Mouse (Mus musculus) MEL (cell line): ENCODE measurements around the gene Micu1. TPM values are rescaled to one million over a fixed set of nuclear protein-coding genes. Genes with fewer than 3 reads are reported as not detected.

Source experiments
- DNase-seq: peaks from one replicate; pipeline ENCODE4 v3.0.0; 2011; ENCODE audit warnings: low read depth, low spot score
- H3K27ac ChIP-seq: 2 replicates; pipeline ENCODE4 v1.5.1; 2012; ENCODE audit warnings: low read depth, mild to moderate bottlenecking, control low read depth, low read length, moderate library complexity; ENCODE audit not compliant: control insufficient read depth
- H3K27me3 ChIP-seq, 2 experiments: fragments of 150-350 bp in 1 of 2; sonication (generic) in 1 of 2; 2 replicates each; pipeline ENCODE4 v1.6.1; 2012; ENCODE audit warnings: low read length in 2 of 2, mild to moderate bottlenecking in 2 of 2, improper control_type of control experiment in 1 of 2, moderate library complexity in 1 of 2; ENCODE audit not compliant: insufficient read depth in 2 of 2, control insufficient read depth in 1 of 2
- H3K36me3 ChIP-seq, 2 experiments: 2 replicates each; pipeline ENCODE4 v1.6.1; 2012 to 2014; ENCODE audit warnings: low read length in 2 of 2, improper control_type of control experiment in 1 of 2, inconsistent platforms in 1 of 2, mild to moderate bottlenecking in 1 of 2; ENCODE audit not compliant: insufficient read depth in 2 of 2, control insufficient read depth in 1 of 2
- H3K4me1 ChIP-seq, 2 experiments: fragments of 150-350 bp in 1 of 2; sonication (generic) in 1 of 2; 2 replicates each; pipeline ENCODE4 v1.6.1; 2012; ENCODE audit warnings: low read length in 2 of 2, improper control_type of control experiment in 1 of 2, mild to moderate bottlenecking in 1 of 2; ENCODE audit not compliant: insufficient read depth in 2 of 2, control insufficient read depth in 1 of 2
- H3K4me3 ChIP-seq, 2 experiments: fragments of 150-350 bp in 1 of 2; sonication (generic) in 1 of 2; 2 replicates each; pipeline ENCODE4 v1.5.1; 2012; ENCODE audit warnings: low read depth in 2 of 2, low read length in 2 of 2, mild to moderate bottlenecking in 2 of 2, moderate library complexity in 2 of 2, control low read depth in 1 of 2, improper control_type of control experiment in 1 of 2; ENCODE audit not compliant: control insufficient read depth in 1 of 2, insufficient read depth in 1 of 2
- H3K79me2 ChIP-seq: 2 replicates; pipeline ENCODE4 v1.6.1; 2012; ENCODE audit warnings: mild to moderate bottlenecking, low read length, moderate library complexity; ENCODE audit not compliant: control insufficient read depth, poor library complexity, insufficient read depth
- H3K9ac ChIP-seq: 2 replicates; pipeline ENCODE4 v1.6.1; 2012; ENCODE audit warnings: low read depth, mild to moderate bottlenecking, control low read depth, low read length, moderate library complexity; ENCODE audit not compliant: control insufficient read depth, poor library complexity, severe bottlenecking
- H3K9me3 ChIP-seq: fragments of 150-350 bp; sonication (generic); replicated peaks from 2 replicates; pipeline ENCODE4 v1.6.1; 2012; ENCODE audit warnings: mild to moderate bottlenecking, low read length, improper control_type of control experiment, moderate library complexity; ENCODE audit not compliant: insufficient read depth
- BHLHE40 ChIP-seq: IDR thresholded peaks from 2 replicates; pipeline ENCODE4 v1.6.1; 2012; ENCODE audit warnings: low read depth, mild to moderate bottlenecking, inconsistent platforms, low read length, improper control_type of control experiment, borderline replicate concordance
- CHD1 ChIP-seq: IDR thresholded peaks from 2 replicates; pipeline ENCODE4 v1.6.1; 2012; ENCODE audit warnings: low read depth, mild to moderate bottlenecking, inconsistent platforms, low read length, improper control_type of control experiment
- CTCF ChIP-seq, 3 experiments: IDR thresholded peaks in 2 of 3; conservative IDR thresholded peaks in 1 of 3; 2 replicates each; pipeline ENCODE4 v1.5.1; 2011 to 2012; ENCODE audit warnings: low read length in 3 of 3, low read depth in 2 of 3, mild to moderate bottlenecking in 2 of 3, improper control_type of control experiment in 1 of 3, inconsistent platforms in 1 of 3, mixed read lengths in 1 of 3, moderate library complexity in 1 of 3; ENCODE audit not compliant: control insufficient read depth in 1 of 3, insufficient read depth in 1 of 3, poor library complexity in 1 of 3, severe bottlenecking in 1 of 3
- ELF1 ChIP-seq: IDR thresholded peaks from 2 replicates; pipeline ENCODE4 v1.6.1; 2014; ENCODE audit warnings: low read depth, mild to moderate bottlenecking, inconsistent platforms, low read length, improper control_type of control experiment, moderate library complexity
- ETS1 ChIP-seq: IDR thresholded peaks from 2 replicates; pipeline ENCODE4 v1.6.1; 2012; ENCODE audit warnings: low read depth, mild to moderate bottlenecking, inconsistent platforms, low read length, improper control_type of control experiment, moderate library complexity
- GABPA ChIP-seq: IDR thresholded peaks from 2 replicates; pipeline ENCODE4 v1.6.1; 2012; ENCODE audit warnings: low read depth, mild to moderate bottlenecking, inconsistent platforms, low read length, improper control_type of control experiment, moderate library complexity
- GATA1 ChIP-seq: IDR thresholded peaks from 2 replicates; pipeline ENCODE4 v1.6.1; 2011; ENCODE audit warnings: low read depth, low read length, improper control_type of control experiment
- HCFC1 ChIP-seq: IDR thresholded peaks from 2 replicates; pipeline ENCODE4 v1.6.1; 2012; ENCODE audit warnings: low read depth, mild to moderate bottlenecking, inconsistent platforms, low read length, improper control_type of control experiment, moderate library complexity
- JUND ChIP-seq: IDR thresholded peaks from 2 replicates; pipeline ENCODE4 v1.6.1; 2011; ENCODE audit warnings: low read depth, mild to moderate bottlenecking, improper control_type of control experiment, low read length
- MAFK ChIP-seq: IDR thresholded peaks from 2 replicates; pipeline ENCODE4 v1.6.1; 2011; ENCODE audit warnings: low read depth, mild to moderate bottlenecking, low read length, improper control_type of control experiment, borderline replicate concordance
- MAX ChIP-seq: IDR thresholded peaks from 2 replicates; pipeline ENCODE4 v1.6.1; 2011; ENCODE audit warnings: low read length, improper control_type of control experiment
- MXI1 ChIP-seq: IDR thresholded peaks from 2 replicates; pipeline ENCODE4 v1.6.1; 2011; ENCODE audit warnings: mild to moderate bottlenecking, low read depth, low read length, improper control_type of control experiment
- MYC ChIP-seq: IDR thresholded peaks from 2 replicates; pipeline ENCODE4 v1.6.1; 2011; ENCODE audit warnings: low read depth, mild to moderate bottlenecking, low read length, improper control_type of control experiment, moderate library complexity
- POLR2A ChIP-seq, 2 experiments: IDR thresholded peaks; 2 replicates each; pipeline ENCODE4 v1.6.1; 2011 to 2012; ENCODE audit warnings: low read length in 2 of 2, mild to moderate bottlenecking in 2 of 2, control low read depth in 1 of 2, improper control_type of control experiment in 1 of 2, low read depth in 1 of 2, moderate library complexity in 1 of 2; ENCODE audit not compliant: control insufficient read depth in 1 of 2, insufficient read depth in 1 of 2, poor library complexity in 1 of 2
- RCOR1 ChIP-seq: IDR thresholded peaks from 2 replicates; pipeline ENCODE4 v1.6.1; 2012; ENCODE audit warnings: low read depth, mild to moderate bottlenecking, inconsistent platforms, low read length, improper control_type of control experiment
- SIN3A ChIP-seq: IDR thresholded peaks from 2 replicates; pipeline ENCODE4 v1.6.1; 2012; ENCODE audit warnings: low read length, improper control_type of control experiment, inconsistent platforms
- SMC3 ChIP-seq: IDR thresholded peaks from 2 replicates; pipeline ENCODE4 v1.6.1; 2011; ENCODE audit warnings: low read depth, low read length, improper control_type of control experiment
- TBP ChIP-seq: IDR thresholded peaks from 2 replicates; pipeline ENCODE4 v1.8.0; 2011; ENCODE audit warnings: low read depth, low read length, improper control_type of control experiment
- TCF12 ChIP-seq: IDR thresholded peaks from 2 replicates; pipeline ENCODE4 v1.6.1; 2014; ENCODE audit warnings: low read depth, mild to moderate bottlenecking, inconsistent platforms, low read length, improper control_type of control experiment, moderate library complexity
- UBTF ChIP-seq: IDR thresholded peaks from 2 replicates; pipeline ENCODE4 v1.6.1; 2012; ENCODE audit warnings: low read depth, mild to moderate bottlenecking, inconsistent platforms, low read length, improper control_type of control experiment, moderate library complexity, borderline replicate concordance; ENCODE audit not compliant: insufficient read depth
- USF2 ChIP-seq, 2 experiments: IDR thresholded peaks; 2 replicates each; pipeline ENCODE4 v1.6.1; 2011 to 2012; ENCODE audit warnings: improper control_type of control experiment in 2 of 2, low read length in 2 of 2, borderline replicate concordance in 1 of 2, inconsistent platforms in 1 of 2, low read depth in 1 of 2, mild to moderate bottlenecking in 1 of 2; ENCODE audit not compliant: insufficient read depth in 1 of 2
- ZC3H11A ChIP-seq: IDR thresholded peaks from 2 replicates; pipeline ENCODE4 v1.6.1; 2012; ENCODE audit warnings: low read depth, mild to moderate bottlenecking, inconsistent platforms, low read length, improper control_type of control experiment
- ZKSCAN1 ChIP-seq: IDR thresholded peaks from 2 replicates; pipeline ENCODE4 v1.6.1; 2012; ENCODE audit warnings: low read depth, mild to moderate bottlenecking, inconsistent platforms, low read length, improper control_type of control experiment, moderate library complexity
- ZNF384 ChIP-seq: IDR thresholded peaks from 2 replicates; pipeline ENCODE4 v1.6.1; 2012; ENCODE audit warnings: low read depth, mild to moderate bottlenecking, inconsistent platforms, low read length, improper control_type of control experiment
- polyA plus RNA-seq, 2 experiments: library from polyadenylated mRNA; stranded (reverse) in 1 of 2; unstranded in 1 of 2; fragments of >175 nt in 1 of 2; fragments of >200 nt in 1 of 2; gene quantifications; 2 replicates each; pipeline versions ENCODE4 v1.2.1 to v1.2.4; 2012; ENCODE audit warnings: low replicate concordance in 2 of 2, low read depth in 1 of 2; ENCODE audit not compliant: insufficient read length in 2 of 2, insufficient read depth in 1 of 2, missing spikeins in 1 of 2
- total RNA-seq: library from RNA; depleted of rRNA; stranded (reverse); fragments of 300-350 nt; gene quantifications from 2 replicates; pipeline ENCODE4 v1.2.3, GENCODE M21; 2012

The Micu1 gene
- total and polyA plus RNA-seq, 3 experiments = 18.0 to 26.8 TPM; not detected in 1

- H3K27ac ChIP-seq = no peak overlapping the region
Observed at GRCm38 (mm10) chr10:59848079-59848877, 146.0 kb downstream of the Micu1 start.

DNA sequence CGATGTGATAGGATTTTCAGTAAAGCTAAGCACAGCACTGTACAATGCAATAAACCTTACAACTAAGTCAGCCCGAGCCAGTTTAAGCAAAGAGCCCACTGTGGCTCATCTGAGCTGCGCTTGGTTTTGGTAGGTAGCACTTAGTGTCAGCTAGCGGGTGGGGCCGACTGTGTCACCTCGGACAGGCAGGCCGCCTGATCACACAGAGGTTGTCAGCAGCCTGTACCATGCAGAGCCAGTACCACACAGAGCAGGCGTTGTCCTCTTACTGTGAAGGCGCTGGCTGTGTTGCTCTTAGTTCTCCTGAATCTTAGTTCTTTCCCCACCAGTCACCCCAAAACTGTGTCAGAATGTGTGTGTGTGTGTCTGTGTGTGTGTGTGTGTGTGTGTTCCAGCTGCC lies 146.7 kb downstream of the Micu1 start:
- Histone ChIP-seq H3K4me1 (no peaks in the 10 kb centered on the region), H3K9me3 (no peaks in the 10 kb centered on the region), H3K9ac (no peak overlapping the region), H3K36me3 (no peaks in the 10 kb centered on the region), H3K79me2 (no peaks in the 10 kb centered on the region), H3K4me3 (no peak overlapping the region), H3K27ac (no peak overlapping the region), H3K27me3 (no peaks in the 10 kb centered on the region)
- TF ChIP-seq CHD1 (no peak), ETS1 (no peak), RCOR1 (no peak), MAFK (no peak), CTCF (IDR thresholded peaks at IDR 0.05 in 2 of 3, conservative IDR thresholded peaks at IDR 0.05 in 1 of 3; ENCODE audit: control insufficient read depth in 1 of 3, insufficient read depth in 1 of 3, low read depth in 2 of 3, low read length in 3 of 3, poor library complexity in 1 of 3, severe bottlenecking in 1 of 3) (no peak), TBP (no peak), BHLHE40 (no peak), SMC3 (no peak), JUND (no peak), POLR2A (IDR thresholded peaks at IDR 0.05; ENCODE audit: control insufficient read depth in 1 of 2, insufficient read depth in 1 of 2, low read depth in 1 of 2, low read length in 2 of 2, poor library complexity in 1 of 2) (no peak), TCF12 (no peak), SIN3A (no peak)
- no peak for DNase-seq

More at GRCm38 (mm10) chr10:59848079-59848877, 146.0 kb downstream of the Micu1 start:
- Histone ChIP-seq H3K27me3 (no peaks in the 10 kb centered on the region), H3K79me2 (no peaks in the 10 kb centered on the region), H3K9ac (no peak overlapping the region), H3K9me3 (no peaks in the 10 kb centered on the region), H3K36me3 (no peaks in the 10 kb centered on the region), H3K4me3 (no peak overlapping the region)
- no peak for DNase-seq
- TF ChIP-seq UBTF (no peak), HCFC1 (no peak), ELF1 (no peak), RCOR1 (no peak), ZNF384 (no peak), BHLHE40 (no peak), ETS1 (no peak), MYC (no peak), ZC3H11A (no peak), USF2 (IDR thresholded peaks at IDR 0.05; ENCODE audit: borderline replicate concordance in 1 of 2, insufficient read depth in 1 of 2, low read depth in 1 of 2, low read length in 2 of 2) (no peak), TBP (no peak), MAX (no peak), GATA1 (no peak), MXI1 (no peak), ZKSCAN1 (no peak), GABPA (no peak)
- TF ChIP-seq, all 39 proteins: peak for 0
- H3K4me1 ChIP-seq = no peaks in the 10 kb centered on the region
